Mouse (Mus musculus) liver, embryonic 14.5 days (tissue): ENCODE data around the gene Wdr83.
A peak's percentile ranks its signal among the peaks of the same experiment; 100 is the strongest.

ENCODE experiments used
- CTCF ChIP-seq: IDR thresholded peaks from 2 replicates; pipeline ENCODE4 v1.5.1; 2016; ENCODE audit warnings: antibody characterized with exemption, low read depth, control low read depth
- EP300 ChIP-seq: IDR thresholded peaks from 2 replicates; pipeline ENCODE4 v1.6.1; 2016; ENCODE audit warnings: antibody characterized with exemption, low read depth

- TF ChIP-seq CTCF = peak; percentile 49
- no peak for TF ChIP-seq EP300
Observed at GRCm38 (mm10) chr8:85026670-85027515, 54.2 kb downstream of the Wdr83 start, which contains the start of gene Trir.
